Mouse (Mus musculus) forebrain, embryonic 11.5 days (tissue): ENCODE results near the gene Mab21l1. TPM values are rescaled to one million over a fixed set of nuclear protein-coding genes. Genes with fewer than 3 reads are reported as not detected.

Source experiments
- ATAC-seq: fragments of 200-750 bp; cut with Nextera tagmentation; replicated peaks from 2 replicates; pipeline ENCODE4 v1.8.0; 2017; ENCODE audit warnings: moderate TSS enrichment; ENCODE audit not compliant: low FRiP score
- DNase-seq: peaks from one replicate; pipeline ENCODE4 v3.0.0-alpha.2; 2017; ENCODE audit warnings: low spot score
- H3K27ac ChIP-seq: fragments of 300-500 bp; sonication (generic); 2 replicates; pipeline ENCODE4 v1.5.1; 2014; ENCODE audit warnings: low read depth, low read length
- H3K27me3 ChIP-seq: fragments of 300-500 bp; sonication (generic); 2 replicates; pipeline ENCODE4 v1.6.1; 2014; ENCODE audit warnings: mild to moderate bottlenecking, low read length, mixed read lengths; ENCODE audit not compliant: control insufficient read depth, insufficient read depth
- H3K36me3 ChIP-seq: fragments of 300-500 bp; sonication (generic); 2 replicates; pipeline ENCODE4 v1.6.1; 2014; ENCODE audit warnings: mild to moderate bottlenecking, low read length, moderate library complexity, mixed read lengths; ENCODE audit not compliant: control insufficient read depth, insufficient read depth
- H3K4me1 ChIP-seq: fragments of 300-500 bp; sonication (generic); replicated peaks from 2 replicates; pipeline ENCODE4 v1.6.1; 2014; ENCODE audit warnings: low read length, mixed read lengths; ENCODE audit not compliant: control insufficient read depth, insufficient read depth
- H3K4me2 ChIP-seq: fragments of 300-500 bp; sonication (generic); 2 replicates; pipeline ENCODE4 v1.6.1; 2014; ENCODE audit warnings: low read depth, mild to moderate bottlenecking, low read length, moderate library complexity, mixed read lengths; ENCODE audit not compliant: severe bottlenecking
- H3K4me3 ChIP-seq: fragments of 300-500 bp; sonication (generic); 2 replicates; pipeline ENCODE4 v1.5.1; 2014; ENCODE audit warnings: low read depth, low read length
- H3K9ac ChIP-seq: fragments of 300-500 bp; sonication (generic); 2 replicates; pipeline ENCODE4 v1.6.1; 2014; ENCODE audit warnings: low read length
- H3K9me3 ChIP-seq: fragments of 300-500 bp; sonication (generic); 2 replicates; pipeline ENCODE4 v1.6.1; 2016; ENCODE audit warnings: low read length, mixed read lengths; ENCODE audit not compliant: control insufficient read depth
- WGBS: fragments of 180-500 bp; shearing (Covaris S2); extraction: QIAGEN DNeasy Blood & Tissue Kit; methylation state at CpG from one replicate; pipeline ENCODE4 v1.1.7; 2014; 5-methylcytosine and 5-hydroxymethylcytosine counted together
- polyA plus RNA-seq: library from polyadenylated mRNA; unstranded; fragments of >200 nt; fragmentation: Nextera tagmentation; extraction: Ambion mirVana; gene quantifications from 2 replicates; pipeline ENCODE4 v1.2.1, GENCODE M21; 2014

Gene Mab21l1
- polyA plus RNA-seq, 1 experiment from 2014 or later: 16.6 TPM

DNA sequence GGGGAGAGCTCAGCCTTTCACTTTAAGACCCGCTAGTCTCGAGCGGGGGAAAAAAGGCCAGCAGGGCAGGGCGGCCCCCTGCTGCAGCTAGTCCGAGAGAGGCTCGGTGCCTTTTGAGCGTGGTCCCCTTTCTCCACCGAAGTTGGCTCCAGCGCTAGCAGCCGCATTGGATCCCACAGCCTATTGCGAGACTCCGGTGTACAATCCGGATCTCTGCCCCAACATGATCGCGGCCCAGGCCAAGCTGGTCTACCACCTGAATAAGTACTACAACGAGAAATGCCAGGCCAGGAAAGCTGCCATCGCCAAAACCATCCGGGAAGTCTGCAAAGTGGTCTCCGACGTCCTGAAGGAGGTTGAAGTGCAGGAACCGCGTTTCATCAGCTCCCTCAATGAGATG, 461 bp downstream of the Mab21l1 start:
- Histone ChIP-seq H3K9ac (peak overlapping the region; percentile 45), H3K9me3 (no peaks in the 10 kb centered on the region), H3K27me3 (peaks cover 71% of the 10 kb centered on the region), H3K4me3 (peak overlapping the region; percentile 27), H3K4me1 (peaks cover 25% of the 10 kb centered on the region), H3K27ac (peak overlapping the region; percentile 59), H3K36me3 (no peaks in the 10 kb centered on the region), H3K4me2 (peak overlapping the region; percentile 44)
- ATAC-seq: peak; percentile 31
- WGBS: under 1% methylated on average over 22 of the region's 22 CpGs
- DNase-seq: peak; percentile 71

GRCm38 (mm10) chr3:55783171-55784081, 1.1 kb downstream of the Mab21l1 start:
- ATAC-seq (no peak), DNase-seq (peak; percentile 57)
- H3K36me3 ChIP-seq: no peaks in the 10 kb centered on the region
- H3K4me1 ChIP-seq: peaks cover 27% of the 10 kb centered on the region
- H3K27ac ChIP-seq: peak overlapping the region; percentile 59
- WGBS: under 1% methylated on average over 45 of the region's 45 CpGs
- H3K4me2 ChIP-seq: peak overlapping the region; percentile 44
- peak overlapping the region; percentile 45 for H3K9ac ChIP-seq
- peaks cover 64% of the 10 kb centered on the region for H3K27me3 ChIP-seq
- no peaks in the 10 kb centered on the region for H3K9me3 ChIP-seq
- peak overlapping the region; percentile 27 for H3K4me3 ChIP-seq

DNA sequence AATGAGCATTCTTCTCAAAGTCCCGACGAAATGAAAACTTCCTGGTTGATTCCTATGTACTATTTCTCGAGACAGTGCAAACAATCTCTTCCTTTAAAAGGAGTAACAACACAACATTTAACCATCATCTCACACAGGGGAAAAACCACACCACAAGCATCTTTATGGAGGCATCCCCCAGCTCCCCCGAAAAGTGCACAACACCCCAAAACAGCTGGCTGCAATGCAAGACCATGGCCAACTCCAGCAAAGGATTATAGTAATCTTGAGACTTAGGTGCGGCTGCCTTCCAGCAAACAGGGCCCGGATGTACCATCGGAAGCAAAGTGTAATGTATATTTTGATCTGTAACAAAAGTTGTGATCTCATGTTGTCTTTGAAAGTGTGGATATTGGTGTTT, 1.8 kb downstream of the Mab21l1 start:
- ATAC-seq (no peak), DNase-seq (no peak)
- peak overlapping the region; percentile 27 for H3K4me3 ChIP-seq
- H3K27me3 ChIP-seq: peaks cover 67% of the 10 kb centered on the region
- peak overlapping the region; percentile 44; the same call in 1 of the 2 replicates for H3K4me2 ChIP-seq
- 2% methylated on average over 7 of the region's 7 CpGs for WGBS
- H3K27ac ChIP-seq: no peak overlapping the region
- H3K36me3 ChIP-seq: no peaks in the 10 kb centered on the region
- H3K9ac ChIP-seq: peak overlapping the region; percentile 45; the same call in 1 of the 2 replicates
- H3K9me3 ChIP-seq: no peaks in the 10 kb centered on the region
- peaks cover 30% of the 10 kb centered on the region for H3K4me1 ChIP-seq

DNA sequence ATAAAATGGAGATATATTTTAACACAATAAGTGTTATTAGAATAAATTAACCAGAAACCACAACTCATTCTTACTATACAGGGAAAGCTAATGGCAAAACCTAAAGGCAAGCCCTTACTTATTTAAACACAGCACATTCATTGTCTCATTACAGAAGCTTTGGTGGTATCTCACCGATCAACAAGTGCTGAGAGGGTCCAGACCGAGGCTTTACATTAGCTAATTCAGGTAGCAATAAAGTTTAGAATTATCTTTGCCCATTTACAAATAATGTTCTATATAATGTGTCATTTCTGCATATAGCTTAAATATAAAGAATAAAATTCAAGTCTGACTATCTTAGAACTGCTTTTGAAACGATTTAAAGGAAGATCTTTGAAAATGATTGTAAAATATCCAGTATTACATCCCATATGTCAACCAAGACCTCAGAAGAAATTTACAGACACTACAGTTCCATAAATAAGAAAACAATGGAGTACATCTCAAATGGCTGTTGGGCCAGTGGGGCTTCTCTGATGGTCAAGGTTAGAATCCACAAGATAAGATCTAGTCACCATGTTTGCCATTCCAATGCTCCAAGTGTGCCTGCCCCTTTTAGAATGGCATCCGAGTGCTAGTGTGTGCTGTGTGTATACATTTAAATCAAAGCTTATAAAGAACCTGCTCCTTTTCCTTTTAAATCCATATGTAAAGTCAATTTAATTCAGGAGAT, 3.1 kb downstream of the Mab21l1 start:
- H3K4me3 ChIP-seq: no peak overlapping the region
- ATAC-seq: no peak
- no peaks in the 10 kb centered on the region for H3K9me3 ChIP-seq
- WGBS: 42% methylated on average over 4 of the region's 4 CpGs
- DNase-seq: no peak
- no peak overlapping the region for H3K9ac ChIP-seq
- no peaks in the 10 kb centered on the region for H3K36me3 ChIP-seq
- no peak overlapping the region for H3K27ac ChIP-seq
- H3K27me3 ChIP-seq: peaks cover 63% of the 10 kb centered on the region
- no peak overlapping the region for H3K4me2 ChIP-seq
- H3K4me1 ChIP-seq: peaks cover 27% of the 10 kb centered on the region

DNA sequence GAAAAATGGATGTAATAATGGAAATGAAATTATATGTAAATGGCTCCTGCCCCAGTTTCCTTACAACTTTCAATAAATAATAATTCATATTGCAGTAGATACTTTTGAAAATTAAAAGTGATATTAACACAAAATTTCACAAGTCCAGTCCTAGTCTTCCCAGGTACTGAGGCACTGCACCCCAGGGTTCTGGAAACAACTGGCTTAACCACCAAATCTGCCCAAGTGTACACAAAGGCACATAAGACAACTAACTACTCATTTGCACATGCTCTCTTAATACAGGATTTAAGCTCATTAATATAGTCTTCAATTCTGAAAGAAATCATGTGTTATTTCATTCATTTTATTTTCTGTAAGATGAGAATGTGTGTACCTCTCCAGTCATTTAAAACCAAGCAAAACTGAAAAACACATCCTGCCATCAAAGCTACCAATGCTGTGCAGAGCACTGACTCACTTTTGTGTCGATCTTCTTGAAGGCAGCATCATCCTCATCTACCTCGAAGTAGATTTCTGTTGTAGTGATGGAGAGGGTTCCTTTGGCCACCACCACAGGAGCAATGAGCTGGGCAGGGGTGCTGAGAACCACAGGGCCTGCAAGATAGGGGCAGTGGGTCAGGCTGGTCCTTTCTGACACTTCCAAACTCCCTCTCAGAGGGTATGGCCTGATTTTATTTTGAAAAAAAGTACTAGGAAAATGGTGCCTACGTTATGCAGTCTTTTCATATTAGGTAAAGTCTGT, 3.8 kb downstream of the Mab21l1 start:
- peaks cover 22% of the 10 kb centered on the region for H3K4me1 ChIP-seq
- no peak for ATAC-seq
- H3K27ac ChIP-seq: no peak overlapping the region
- no peaks in the 10 kb centered on the region for H3K36me3 ChIP-seq
- H3K27me3 ChIP-seq: peaks cover 56% of the 10 kb centered on the region
- 0 out of 2 replicates have a peak overlapping the region, but pooled peaks have one; percentile 26 for H3K4me2 ChIP-seq
- no peak for DNase-seq
- H3K9ac ChIP-seq: no peak overlapping the region
- H3K4me3 ChIP-seq: 0 out of 2 replicates have a peak overlapping the region, but pooled peaks have one; percentile 4
- H3K9me3 ChIP-seq: no peaks in the 10 kb centered on the region
- WGBS: 1% methylated on average over 3 of the region's 3 CpGs

DNA sequence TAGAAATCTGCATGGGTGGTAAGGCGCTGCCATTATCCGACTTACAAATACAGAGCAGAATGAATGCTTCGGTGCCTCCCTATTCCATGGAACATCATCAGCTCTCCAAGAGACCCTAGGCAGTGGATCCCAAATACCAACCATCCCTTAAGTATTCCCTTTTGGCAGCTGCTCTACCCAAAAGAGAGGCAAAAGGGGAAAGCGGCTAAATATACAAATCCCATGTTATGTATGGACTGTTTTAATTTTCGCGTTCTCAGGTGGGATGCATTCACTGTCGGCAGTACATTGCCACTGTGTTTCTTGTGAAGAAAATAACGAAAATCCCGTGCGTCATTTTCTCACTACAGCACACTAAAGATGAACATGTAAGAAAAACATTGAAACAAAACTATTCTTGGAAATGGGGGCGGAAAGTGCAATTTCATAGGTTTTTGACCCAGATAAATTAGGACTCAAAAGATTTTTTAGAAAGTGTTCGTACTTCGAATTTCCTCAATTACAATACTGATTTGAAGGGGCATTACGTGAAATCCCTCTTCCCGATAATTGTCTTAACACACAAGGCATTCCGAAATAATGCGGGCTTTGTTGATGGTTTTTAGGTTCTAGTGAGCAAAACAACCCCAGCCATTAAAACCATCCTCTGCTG, 4.7 kb downstream of the Mab21l1 start:
- Histone ChIP-seq H3K36me3 (no peaks in the 10 kb centered on the region), H3K4me1 (peaks cover 22% of the 10 kb centered on the region), H3K27me3 (peaks cover 49% of the 10 kb centered on the region), H3K27ac (0 out of 2 replicates have a peak overlapping the region, but pooled peaks have one; percentile 8), H3K4me3 (peak overlapping the region; percentile 30), H3K4me2 (peak overlapping the region; percentile 72), H3K9ac (peak overlapping the region; percentile 6; the same call in 1 of the 2 replicates), H3K9me3 (no peaks in the 10 kb centered on the region)
- 2% methylated on average over 17 of the region's 17 CpGs for WGBS
- DNase-seq (no peak), ATAC-seq (no peak)

DNA sequence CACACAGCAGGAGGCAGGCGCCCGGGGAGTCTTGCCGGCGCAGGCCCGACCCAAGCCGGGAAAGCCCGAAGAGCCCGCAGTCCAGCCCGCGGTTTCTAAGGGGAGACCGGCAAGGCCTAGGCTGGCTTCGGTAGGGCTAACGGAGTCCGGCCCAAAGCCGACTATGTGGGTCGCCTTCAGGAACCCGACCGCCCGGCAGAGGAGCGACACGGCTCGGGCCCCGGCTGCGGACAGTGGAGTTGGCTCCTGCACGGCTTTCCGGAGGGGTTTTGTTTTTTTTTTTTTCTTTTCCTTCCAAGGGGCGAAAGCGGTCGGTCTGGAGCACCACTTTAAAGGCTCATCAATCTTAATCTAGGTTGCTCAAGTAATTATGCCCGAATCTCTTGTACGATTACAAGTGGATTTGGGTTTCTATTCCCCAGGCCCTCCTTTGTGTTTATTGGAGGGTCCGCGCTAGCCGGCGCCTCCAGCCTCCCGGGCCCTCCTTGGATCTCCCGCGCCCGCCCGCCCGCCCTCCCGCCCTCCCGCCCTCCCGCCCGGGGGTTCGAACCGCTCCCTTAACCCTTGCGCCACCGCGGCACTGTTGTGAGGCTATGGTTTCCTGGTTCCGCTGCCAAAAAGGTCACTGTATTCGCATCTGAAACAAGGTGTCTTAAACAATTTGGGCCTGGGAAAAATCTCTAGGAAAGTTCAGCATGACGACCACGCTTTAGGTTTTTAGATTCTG, 5.3 kb downstream of the Mab21l1 start:
- peaks cover 20% of the 10 kb centered on the region for H3K4me1 ChIP-seq
- H3K9ac ChIP-seq: peak overlapping the region; percentile 6; the same call in 1 of the 2 replicates
- peak overlapping the region; percentile 72 for H3K4me2 ChIP-seq
- no peaks in the 10 kb centered on the region for H3K9me3 ChIP-seq
- peak overlapping the region; percentile 30 for H3K4me3 ChIP-seq
- H3K27me3 ChIP-seq: peaks cover 43% of the 10 kb centered on the region
- ATAC-seq (peak; percentile 69), DNase-seq (peak; percentile 77)
- under 1% methylated on average over 54 of the region's 54 CpGs for WGBS
- H3K27ac ChIP-seq: 0 out of 2 replicates have a peak overlapping the region, but pooled peaks have one; percentile 8
- H3K36me3 ChIP-seq: no peaks in the 10 kb centered on the region
